Mouse (Mus musculus) MEL (cell line): ENCODE results near the gene Iqschfp. TPM values are rescaled to one million over a fixed set of nuclear protein-coding genes. Genes with fewer than 3 reads are reported as not detected.
A peak's percentile ranks its signal among the peaks of the same experiment; 100 is the strongest.

Source experiments
- DNase-seq: peaks from one replicate; pipeline ENCODE4 v3.0.0; 2011; ENCODE audit warnings: low read depth, low spot score
- H3K27ac ChIP-seq: 2 replicates; pipeline ENCODE4 v1.5.1; 2012; ENCODE audit warnings: low read depth, mild to moderate bottlenecking, control low read depth, low read length, moderate library complexity; ENCODE audit not compliant: control insufficient read depth
- H3K27me3 ChIP-seq, 2 experiments: fragments of 150-350 bp in 1 of 2; sonication (generic) in 1 of 2; 2 replicates each; pipeline ENCODE4 v1.6.1; 2012; ENCODE audit warnings: low read length in 2 of 2, mild to moderate bottlenecking in 2 of 2, improper control_type of control experiment in 1 of 2, moderate library complexity in 1 of 2; ENCODE audit not compliant: insufficient read depth in 2 of 2, control insufficient read depth in 1 of 2
- H3K36me3 ChIP-seq, 2 experiments: 2 replicates each; pipeline ENCODE4 v1.6.1; 2012 to 2014; ENCODE audit warnings: low read length in 2 of 2, improper control_type of control experiment in 1 of 2, inconsistent platforms in 1 of 2, mild to moderate bottlenecking in 1 of 2; ENCODE audit not compliant: insufficient read depth in 2 of 2, control insufficient read depth in 1 of 2
- H3K4me1 ChIP-seq, 2 experiments: fragments of 150-350 bp in 1 of 2; sonication (generic) in 1 of 2; 2 replicates each; pipeline ENCODE4 v1.6.1; 2012; ENCODE audit warnings: low read length in 2 of 2, improper control_type of control experiment in 1 of 2, mild to moderate bottlenecking in 1 of 2; ENCODE audit not compliant: insufficient read depth in 2 of 2, control insufficient read depth in 1 of 2
- H3K4me3 ChIP-seq, 2 experiments: fragments of 150-350 bp in 1 of 2; sonication (generic) in 1 of 2; 2 replicates each; pipeline ENCODE4 v1.5.1; 2012; ENCODE audit warnings: low read depth in 2 of 2, low read length in 2 of 2, mild to moderate bottlenecking in 2 of 2, moderate library complexity in 2 of 2, control low read depth in 1 of 2, improper control_type of control experiment in 1 of 2; ENCODE audit not compliant: control insufficient read depth in 1 of 2, insufficient read depth in 1 of 2
- H3K79me2 ChIP-seq: 2 replicates; pipeline ENCODE4 v1.6.1; 2012; ENCODE audit warnings: mild to moderate bottlenecking, low read length, moderate library complexity; ENCODE audit not compliant: control insufficient read depth, poor library complexity, insufficient read depth
- H3K9ac ChIP-seq: 2 replicates; pipeline ENCODE4 v1.6.1; 2012; ENCODE audit warnings: low read depth, mild to moderate bottlenecking, control low read depth, low read length, moderate library complexity; ENCODE audit not compliant: control insufficient read depth, poor library complexity, severe bottlenecking
- H3K9me3 ChIP-seq: fragments of 150-350 bp; sonication (generic); replicated peaks from 2 replicates; pipeline ENCODE4 v1.6.1; 2012; ENCODE audit warnings: mild to moderate bottlenecking, low read length, improper control_type of control experiment, moderate library complexity; ENCODE audit not compliant: insufficient read depth
- BHLHE40 ChIP-seq: IDR thresholded peaks from 2 replicates; pipeline ENCODE4 v1.6.1; 2012; ENCODE audit warnings: low read depth, mild to moderate bottlenecking, inconsistent platforms, low read length, improper control_type of control experiment, borderline replicate concordance
- CHD2 ChIP-seq: IDR thresholded peaks from 2 replicates; pipeline ENCODE4 v1.6.1; 2011; ENCODE audit warnings: low read length, improper control_type of control experiment
- CTCF ChIP-seq, 3 experiments: IDR thresholded peaks in 2 of 3; conservative IDR thresholded peaks in 1 of 3; 2 replicates each; pipeline ENCODE4 v1.5.1; 2011 to 2012; ENCODE audit warnings: low read length in 3 of 3, low read depth in 2 of 3, mild to moderate bottlenecking in 2 of 3, improper control_type of control experiment in 1 of 3, inconsistent platforms in 1 of 3, mixed read lengths in 1 of 3, moderate library complexity in 1 of 3; ENCODE audit not compliant: control insufficient read depth in 1 of 3, insufficient read depth in 1 of 3, poor library complexity in 1 of 3, severe bottlenecking in 1 of 3
- ETS1 ChIP-seq: IDR thresholded peaks from 2 replicates; pipeline ENCODE4 v1.6.1; 2012; ENCODE audit warnings: low read depth, mild to moderate bottlenecking, inconsistent platforms, low read length, improper control_type of control experiment, moderate library complexity
- GABPA ChIP-seq: IDR thresholded peaks from 2 replicates; pipeline ENCODE4 v1.6.1; 2012; ENCODE audit warnings: low read depth, mild to moderate bottlenecking, inconsistent platforms, low read length, improper control_type of control experiment, moderate library complexity
- MAZ ChIP-seq: IDR thresholded peaks from 2 replicates; pipeline ENCODE4 v1.6.1; 2012; ENCODE audit warnings: low read depth, mild to moderate bottlenecking, inconsistent platforms, low read length, improper control_type of control experiment
- MYB ChIP-seq: IDR thresholded peaks from 2 replicates; pipeline ENCODE4 v1.6.1; 2011; ENCODE audit warnings: mild to moderate bottlenecking, low read depth, low read length, improper control_type of control experiment
- NRF1 ChIP-seq: IDR thresholded peaks from 2 replicates; pipeline ENCODE4 v1.6.1; 2014; ENCODE audit warnings: low read depth, mild to moderate bottlenecking, inconsistent platforms, low read length, improper control_type of control experiment, moderate library complexity; ENCODE audit not compliant: poor library complexity, insufficient read depth, severe bottlenecking
- POLR2A ChIP-seq, 2 experiments: IDR thresholded peaks; 2 replicates each; pipeline ENCODE4 v1.6.1; 2011 to 2012; ENCODE audit warnings: low read length in 2 of 2, mild to moderate bottlenecking in 2 of 2, control low read depth in 1 of 2, improper control_type of control experiment in 1 of 2, low read depth in 1 of 2, moderate library complexity in 1 of 2; ENCODE audit not compliant: control insufficient read depth in 1 of 2, insufficient read depth in 1 of 2, poor library complexity in 1 of 2
- POLR2AphosphoS2 ChIP-seq: IDR thresholded peaks from 2 replicates; pipeline ENCODE4 v1.6.1; 2011; ENCODE audit warnings: low read length, improper control_type of control experiment
- POLR2AphosphoS5 ChIP-seq: IDR thresholded peaks from 2 replicates; pipeline ENCODE4 v1.6.1; 2012; ENCODE audit warnings: low read depth, borderline replicate concordance, mild to moderate bottlenecking, inconsistent platforms, low read length, moderate library complexity, mixed read lengths
- RAD21 ChIP-seq: IDR thresholded peaks from 2 replicates; pipeline ENCODE4 v1.6.1; 2011; ENCODE audit warnings: mild to moderate bottlenecking, low read depth, low read length, improper control_type of control experiment
- RCOR1 ChIP-seq: IDR thresholded peaks from 2 replicates; pipeline ENCODE4 v1.6.1; 2012; ENCODE audit warnings: low read depth, mild to moderate bottlenecking, inconsistent platforms, low read length, improper control_type of control experiment
- SIN3A ChIP-seq: IDR thresholded peaks from 2 replicates; pipeline ENCODE4 v1.6.1; 2012; ENCODE audit warnings: low read length, improper control_type of control experiment, inconsistent platforms
- SMC3 ChIP-seq: IDR thresholded peaks from 2 replicates; pipeline ENCODE4 v1.6.1; 2011; ENCODE audit warnings: low read depth, low read length, improper control_type of control experiment
- TAL1 ChIP-seq: IDR thresholded peaks from 2 replicates; pipeline ENCODE4 v1.6.1; 2012; ENCODE audit warnings: mild to moderate bottlenecking, inconsistent platforms, low read length, moderate library complexity, mixed read lengths
- TBP ChIP-seq: IDR thresholded peaks from 2 replicates; pipeline ENCODE4 v1.8.0; 2011; ENCODE audit warnings: low read depth, low read length, improper control_type of control experiment
- UBTF ChIP-seq: IDR thresholded peaks from 2 replicates; pipeline ENCODE4 v1.6.1; 2012; ENCODE audit warnings: low read depth, mild to moderate bottlenecking, inconsistent platforms, low read length, improper control_type of control experiment, moderate library complexity, borderline replicate concordance; ENCODE audit not compliant: insufficient read depth
- USF1 ChIP-seq: IDR thresholded peaks from 2 replicates; pipeline ENCODE4 v1.6.1; 2014; ENCODE audit warnings: low read depth, mild to moderate bottlenecking, inconsistent platforms, low read length, improper control_type of control experiment, moderate library complexity
- ZC3H11A ChIP-seq: IDR thresholded peaks from 2 replicates; pipeline ENCODE4 v1.6.1; 2012; ENCODE audit warnings: low read depth, mild to moderate bottlenecking, inconsistent platforms, low read length, improper control_type of control experiment
- ZMIZ1 ChIP-seq: IDR thresholded peaks from 2 replicates; pipeline ENCODE4 v1.6.1; 2012; ENCODE audit warnings: low read depth, mild to moderate bottlenecking, inconsistent platforms, low read length, improper control_type of control experiment, moderate library complexity
- ZNF384 ChIP-seq: IDR thresholded peaks from 2 replicates; pipeline ENCODE4 v1.6.1; 2012; ENCODE audit warnings: low read depth, mild to moderate bottlenecking, inconsistent platforms, low read length, improper control_type of control experiment
- polyA plus RNA-seq, 2 experiments: library from polyadenylated mRNA; stranded (reverse) in 1 of 2; unstranded in 1 of 2; fragments of >175 nt in 1 of 2; fragments of >200 nt in 1 of 2; gene quantifications; 2 replicates each; pipeline versions ENCODE4 v1.2.1 to v1.2.4; 2012; ENCODE audit warnings: low replicate concordance in 2 of 2, low read depth in 1 of 2; ENCODE audit not compliant: insufficient read length in 2 of 2, insufficient read depth in 1 of 2, missing spikeins in 1 of 2
- total RNA-seq: library from RNA; depleted of rRNA; stranded (reverse); fragments of 300-350 nt; gene quantifications from 2 replicates; pipeline ENCODE4 v1.2.3, GENCODE M21; 2012

The Iqschfp gene
- total and polyA plus RNA-seq, 3 experiments, result not detected

GRCm38 (mm10) chr3:68484561-68484960, 592.5 kb downstream of the Iqschfp start:
- H3K27me3 ChIP-seq, result peaks cover 1 to 3% of the 10 kb centered on the region in 2 experiments; a peak in 3 of 4 replicates
- no peaks in the 10 kb centered on the region for H3K36me3 ChIP-seq
- H3K9ac ChIP-seq, result no peak overlapping the region
- no peak for TF ChIP-seq MYB
- peak in 1 of 3 experiments; percentile 34; a peak in 2 of 6 replicates for TF ChIP-seq CTCF (IDR thresholded peaks at IDR 0.05 in 2 of 3, conservative IDR thresholded peaks at IDR 0.05 in 1 of 3; ENCODE audit: control insufficient read depth in 1 of 3, insufficient read depth in 1 of 3, low read depth in 2 of 3, low read length in 3 of 3, poor library complexity in 1 of 3, severe bottlenecking in 1 of 3)
- peak; percentile 26 for TF ChIP-seq RAD21
- TF ChIP-seq ZMIZ1, result no peak
- TF ChIP-seq ZNF384, result peak; percentile 60
- TF ChIP-seq POLR2AphosphoS5, result no peak
- peak; percentile 47 for TF ChIP-seq SMC3
- no peak for TF ChIP-seq TBP
- TF ChIP-seq, all 39 proteins: peak for 4
- no peaks in the 10 kb centered on the region for H3K9me3 ChIP-seq
- H3K79me2 ChIP-seq, result no peaks in the 10 kb centered on the region
- no peak for DNase-seq
- no peaks in the 10 kb centered on the region for H3K4me1 ChIP-seq
- no peak overlapping the region for H3K27ac ChIP-seq
- H3K4me3 ChIP-seq, result no peak overlapping the region

DNA sequence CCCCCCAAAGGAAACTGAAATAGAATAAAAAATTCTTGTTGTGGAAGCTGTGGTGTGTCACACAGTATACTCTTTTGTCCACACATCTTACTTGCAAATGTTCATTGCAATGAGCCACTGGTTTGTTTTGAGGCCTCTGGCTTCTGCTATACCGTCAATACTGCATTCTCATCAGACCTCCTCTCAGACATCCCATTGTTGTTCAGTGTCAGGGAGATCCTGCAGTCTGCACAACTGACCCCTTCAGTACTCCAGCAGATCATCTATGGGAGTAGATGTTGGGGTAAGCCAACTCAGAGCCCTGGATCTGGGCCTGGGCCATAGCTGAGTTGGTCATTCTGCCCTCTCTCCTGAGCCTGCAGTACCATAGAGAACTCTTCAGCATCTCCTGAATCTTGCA, 595.6 kb downstream of the Iqschfp start:
- no peaks in the 10 kb centered on the region for H3K9me3 ChIP-seq
- no peak overlapping the region for H3K9ac ChIP-seq
- no peak for DNase-seq
- TF ChIP-seq ZC3H11A (no peak), TBP (no peak), POLR2AphosphoS2 (no peak), ETS1 (no peak), CHD2 (no peak), RCOR1 (no peak), UBTF (no peak), RAD21 (no peak), SIN3A (no peak), USF1 (no peak), TAL1 (no peak), BHLHE40 (no peak), POLR2A (IDR thresholded peaks at IDR 0.05; ENCODE audit: control insufficient read depth in 1 of 2, insufficient read depth in 1 of 2, low read depth in 1 of 2, low read length in 2 of 2, poor library complexity in 1 of 2) (no peak), NRF1 (no peak), GABPA (no peak), MAZ (no peak)
- TF ChIP-seq, all 39 proteins: peak for 0
- Histone ChIP-seq H3K4me3 (no peak overlapping the region), H3K79me2 (no peaks in the 10 kb centered on the region), H3K4me1 (0 out of 4 replicates have a peak, but pooled peaks cover 0 to 1% of the 10 kb centered on the region in 2 experiments), H3K27ac (no peak overlapping the region), H3K27me3 (peaks cover 0 to 1% of the 10 kb centered on the region in 2 experiments; a peak in 2 of 4 replicates), H3K36me3 (no peaks in the 10 kb centered on the region)
